In the genomic region with DNA sequence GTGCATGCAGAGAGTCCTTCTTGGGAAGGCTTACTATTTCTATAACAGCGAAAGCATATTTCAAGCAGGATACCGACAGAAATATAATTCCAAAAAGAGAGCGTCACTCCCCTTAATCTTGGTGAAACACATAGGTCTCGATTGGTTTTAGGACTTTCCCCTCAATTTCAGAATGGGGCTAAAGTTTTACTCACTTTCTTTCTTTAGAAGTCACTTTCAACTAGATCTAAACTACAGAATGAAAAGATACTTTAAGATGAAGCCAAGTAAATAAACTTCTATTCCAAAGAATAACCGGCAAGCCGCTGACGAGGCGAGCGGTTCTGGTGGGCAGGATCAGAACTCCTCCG, we compare ENCODE assay signal across 8 mouse cellular contexts. TPM values are rescaled to one million over a fixed set of nuclear protein-coding genes. Genes with fewer than 3 reads are reported as not detected.
A peak's percentile ranks its signal among the peaks of the same experiment; 100 is the strongest.
DNase-seq lines count a peak whose midpoint lies in the region; ATAC-seq and TF ChIP-seq lines count a peak whose summit lies in the region.

No protein-coding gene starts in this region.

- no peak for TF ChIP-seq CTCF in E14TG2a.4 (conservative IDR thresholded peaks at IDR 0.05; ENCODE audit: low read length)

- DNase-seq in heart, postnatal 36 days, result no peak
- no peak for DNase-seq in ovary, adult 18-20 months (ENCODE audit: low spot score)
- no peak for DNase-seq in adrenal gland, adult 18-20 months (ENCODE audit: low spot score in 2 of 2)

- H3K4me1 ChIP-seq in heart, embryonic 12.5 days (replicated peaks), result peaks cover 14% of the 10 kb centered on the region
- peaks cover 58% of the 10 kb centered on the region for H3K4me1 ChIP-seq in E14TG2a.4 (replicated peaks; ENCODE audit: low read depth, low read length)
- H3K4me1 ChIP-seq in forebrain, embryonic 13.5 days, result peaks cover 21% of the 10 kb centered on the region
- peaks cover 23% of the 10 kb centered on the region for H3K4me1 ChIP-seq in liver, embryonic 15.5 days (replicated peaks)

- no peak for ATAC-seq in heart, embryonic 12.5 days (ENCODE audit: insufficient number of reproducible peaks, low FRiP score)
- no peak for ATAC-seq in forebrain, embryonic 13.5 days
- ATAC-seq in liver, embryonic 15.5 days (ENCODE audit: insufficient read depth), result no peak
- ATAC-seq in megakaryocyte progenitor cell, adult 5-6 weeks (replicated peaks; ENCODE audit: poor library complexity), result no peak

- peak overlapping the region; percentile 87 for H3K9ac ChIP-seq in heart, embryonic 12.5 days
- H3K9ac ChIP-seq in forebrain, embryonic 13.5 days, result peak overlapping the region; percentile 83
- H3K9ac ChIP-seq in liver, embryonic 15.5 days, result peak overlapping the region; percentile 93

- peak overlapping the region; percentile 79 for H3K4me3 ChIP-seq in heart, embryonic 12.5 days
- peak overlapping the region; percentile 88 for H3K4me3 ChIP-seq in E14TG2a.4 (replicated peaks; ENCODE audit: low read length)
- peak overlapping the region; percentile 70 for H3K4me3 ChIP-seq in forebrain, embryonic 13.5 days
- peak overlapping the region; percentile 96 for H3K4me3 ChIP-seq in liver, embryonic 15.5 days (replicated peaks)

- no peaks in the 10 kb centered on the region for H3K27me3 ChIP-seq in heart, embryonic 12.5 days (replicated peaks)
- no peaks in the 10 kb centered on the region for H3K27me3 ChIP-seq in E14TG2a.4 (ENCODE audit: insufficient read depth, low read length)
- H3K27me3 ChIP-seq in forebrain, embryonic 13.5 days, result no peaks in the 10 kb centered on the region
- 0 out of 2 replicates have a peak, but pooled peaks cover 3% of the 10 kb centered on the region for H3K27me3 ChIP-seq in liver, embryonic 15.5 days

- no peaks in the 10 kb centered on the region; the same call in 1 of the 2 replicates for H3K9me3 ChIP-seq in heart, embryonic 12.5 days (replicated peaks)
- H3K9me3 ChIP-seq in E14TG2a.4 (ENCODE audit: low read length), result peaks cover 16% of the 10 kb centered on the region
- H3K9me3 ChIP-seq in forebrain, embryonic 13.5 days (replicated peaks), result no peaks in the 10 kb centered on the region
- H3K9me3 ChIP-seq in liver, embryonic 15.5 days (replicated peaks), result no peaks in the 10 kb centered on the region

- intact Hi-C loops in heart, postnatal 36 days (cut with DNase I), result loop anchor here (2.0 kb wide), 1 partner anchor 33 kb away; no protein-coding TSS in a partner anchor

- peak overlapping the region; percentile 92 for H3K27ac ChIP-seq in heart, embryonic 12.5 days (ENCODE audit: poor library complexity, severe bottlenecking)
- H3K27ac ChIP-seq in forebrain, embryonic 13.5 days, result peak overlapping the region; percentile 94
- H3K27ac ChIP-seq in liver, embryonic 15.5 days (replicated peaks), result peak overlapping the region; percentile 96

- H3K36me3 ChIP-seq in heart, embryonic 12.5 days, result peaks cover 10% of the 10 kb centered on the region
- peaks cover 14% of the 10 kb centered on the region for H3K36me3 ChIP-seq in E14TG2a.4 (ENCODE audit: insufficient read depth, low read length)
- H3K36me3 ChIP-seq in forebrain, embryonic 13.5 days (ENCODE audit: poor library complexity, severe bottlenecking), result peaks cover 16% of the 10 kb centered on the region
- peaks cover 23% of the 10 kb centered on the region for H3K36me3 ChIP-seq in liver, embryonic 15.5 days (replicated peaks)

- under 1% methylated on average over 10 of the region's 10 CpGs for WGBS in heart, embryonic 12.5 days
- WGBS in forebrain, embryonic 13.5 days, result under 1% methylated on average over 10 of the region's 10 CpGs
- under 1% methylated on average over 10 of the region's 10 CpGs for WGBS in liver, embryonic 15.5 days (ENCODE audit: insufficient replicate concordance)

- peak overlapping the region; percentile 76 for H3K4me2 ChIP-seq in heart, embryonic 12.5 days
- peak overlapping the region; percentile 68 for H3K4me2 ChIP-seq in forebrain, embryonic 13.5 days
- H3K4me2 ChIP-seq in liver, embryonic 15.5 days, result peak overlapping the region; percentile 72

RNA-seq across cellular contexts. Expression of a gene that starts 0.5 kb away (rescaled TPM):
- 306 TPM in 2 replicates for polyA plus RNA-seq in heart, embryonic 12.5 days (2016; fragmentation: Nextera tagmentation; extraction: Ambion mirVana)
- total RNA-seq in heart, postnatal 36 days (2021), result 10 to 100 TPM; 70.4 to 83.8 TPM
- 942 and 1,061 TPM in 2 replicates for polyA plus RNA-seq in forebrain, embryonic 13.5 days (2015; fragmentation: Nextera tagmentation; extraction: Ambion mirVana)
- polyA plus RNA-seq in liver, embryonic 15.5 days (2015; fragmentation: Nextera tagmentation; extraction: Ambion mirVana), result 109 and 118 TPM in 2 replicates
- 174 and 176 TPM in 2 replicates for total RNA-seq in megakaryocyte progenitor cell, adult 5-6 weeks (2015)
- total RNA-seq in megakaryocyte progenitor cell, adult 5-6 weeks (2017), result 134 and 144 TPM in 2 replicates
- total RNA-seq in adrenal gland, adult 18-20 months (2021), result 10 to 100 TPM; 46.1 to 49.3 TPM

RNA-seq across cellular contexts. Expression of a gene that starts 28.5 kb away (rescaled TPM):
- polyA plus RNA-seq in heart, embryonic 12.5 days (2016; fragmentation: Nextera tagmentation; extraction: Ambion mirVana), result 4,539 and 4,606 TPM in 2 replicates
- total RNA-seq in heart, postnatal 36 days (2021), result 100 to 1,000 TPM; 331 to 351 TPM
- polyA plus RNA-seq in forebrain, embryonic 13.5 days (2015; fragmentation: Nextera tagmentation; extraction: Ambion mirVana), result 4,373 and 4,619 TPM in 2 replicates
- polyA plus RNA-seq in liver, embryonic 15.5 days (2015; fragmentation: Nextera tagmentation; extraction: Ambion mirVana), result 2,223 and 2,518 TPM in 2 replicates
- total RNA-seq in megakaryocyte progenitor cell, adult 5-6 weeks (2015), result 5,512 and 5,729 TPM in 2 replicates
- total RNA-seq in megakaryocyte progenitor cell, adult 5-6 weeks (2017), result 1,825 and 2,581 TPM in 2 replicates
- total RNA-seq in adrenal gland, adult 18-20 months (2021), result 1,000 to 10,000 TPM; 1,645 to 1,705 TPM

RNA-seq across cellular contexts. Expression of a gene that starts 32.0 kb away (rescaled TPM):
- polyA plus RNA-seq in heart, embryonic 12.5 days (2016; fragmentation: Nextera tagmentation; extraction: Ambion mirVana), result 29.8 and 32.6 TPM in 2 replicates
- total RNA-seq in heart, postnatal 36 days (2021), result 10 to 100 TPM; 32.7 to 35.6 TPM
- polyA plus RNA-seq in forebrain, embryonic 13.5 days (2015; fragmentation: Nextera tagmentation; extraction: Ambion mirVana), result 13.9 and 14.8 TPM in 2 replicates
- 7.6 TPM in 2 replicates for polyA plus RNA-seq in liver, embryonic 15.5 days (2015; fragmentation: Nextera tagmentation; extraction: Ambion mirVana)
- 51.3 and 53.0 TPM in 2 replicates for total RNA-seq in megakaryocyte progenitor cell, adult 5-6 weeks (2015)
- total RNA-seq in megakaryocyte progenitor cell, adult 5-6 weeks (2017), result 38.3 and 40.5 TPM in 2 replicates
- total RNA-seq in adrenal gland, adult 18-20 months (2021), result 10 to 100 TPM; 61.3 to 65.6 TPM

RNA-seq across cellular contexts. Expression of a gene that starts 54.8 kb away (rescaled TPM):
- 7.0 and 7.5 TPM in 2 replicates for polyA plus RNA-seq in heart, embryonic 12.5 days (2016; fragmentation: Nextera tagmentation; extraction: Ambion mirVana)
- total RNA-seq in heart, postnatal 36 days (2021), result 10 to 100 TPM; 35.0 to 39.5 TPM
- polyA plus RNA-seq in forebrain, embryonic 13.5 days (2015; fragmentation: Nextera tagmentation; extraction: Ambion mirVana), result 29.1 and 31.1 TPM in 2 replicates
- polyA plus RNA-seq in liver, embryonic 15.5 days (2015; fragmentation: Nextera tagmentation; extraction: Ambion mirVana), result 3.5 and 4.3 TPM in 2 replicates
- total RNA-seq in megakaryocyte progenitor cell, adult 5-6 weeks (2015), result 40.9 and 42.0 TPM in 2 replicates
- total RNA-seq in megakaryocyte progenitor cell, adult 5-6 weeks (2017), result 8.2 and 11.9 TPM in 2 replicates
- 10 to 100 TPM; 48.8 to 51.2 TPM for total RNA-seq in adrenal gland, adult 18-20 months (2021)

Comparison
In these comparisons a context has a peak if more than half of its experiments do, and no peak if none do; other contexts are left out.
1. RNA of a gene that starts 28.5 kb away (total RNA-seq): 1,825 to 5,729 TPM in megakaryocyte progenitor cell, adult 5-6 weeks and 1,645 to 1,705 TPM in adrenal gland, adult 18-20 months; 331 to 351 TPM in heart, postnatal 36 days; every median in the first group is over 4 times any median in the second.
2. Peak in every context shown above with its lines, with median percentiles within 50 percentile points of each other: H3K27ac ChIP-seq, H3K4me2 ChIP-seq, H3K4me3 ChIP-seq and H3K9ac ChIP-seq.